Mouse (Mus musculus): ENCODE measurements around the gene Fosb. TPM values are rescaled to one million over a fixed set of nuclear protein-coding genes. Genes with fewer than 3 reads are reported as not detected.

Gene Fosb
- total RNA-seq, 2 experiments from 2014 or later: 0.43 to 0.64 TPM

Other genes with a start within 250 kb of the Fosb start
- 10 to 100 TPM; 22.4 to 22.7 TPM for gene Dmwd, start 233.8 kb downstream of the Fosb start, total RNA-seq (2021)
- 100 to 1,000 TPM; 315 to 350 TPM for gene Dmpk, start 226.2 kb downstream of the Fosb start, total RNA-seq (2021)
- 1 to 10 TPM; 2.0 to 2.7 TPM for gene Six5, start 215.5 kb downstream of the Fosb start, total RNA-seq (2021)
- gene Gm4969, start 191.7 kb downstream of the Fosb start, total RNA-seq (2021): not detected
- 1 to 10 TPM; 2.9 TPM for gene Fbxo46, start 190.2 kb downstream of the Fosb start, total RNA-seq (2021)
- gene Qpctl, start 160.8 kb downstream of the Fosb start, total RNA-seq (2021): 1 to 10 TPM; 2.3 to 2.5 TPM
- 10 to 100 TPM; 48.2 to 50.0 TPM for gene Snrpd2, start 160.3 kb downstream of the Fosb start, total RNA-seq (2021)
- not detected for gene Gipr, start 143.9 kb downstream of the Fosb start, total RNA-seq (2021)
- gene Eml2, start 133.6 kb downstream of the Fosb start, total RNA-seq (2021): 1 to 10 TPM; 8.4 to 9.4 TPM
- 1 to 10 TPM; 1.7 to 2.4 TPM for gene Gpr4, start 97.5 kb downstream of the Fosb start, total RNA-seq (2021)
- 10 to 100 TPM; 39.4 to 41.3 TPM for gene Opa3, start 81.7 kb downstream of the Fosb start, total RNA-seq (2021)
- gene Vasp, start 38.2 kb downstream of the Fosb start, total RNA-seq (2021): 10 to 100 TPM; 16.3 to 18.0 TPM
- gene Ppm1n, start 30.0 kb downstream of the Fosb start, total RNA-seq (2021): not detected
- 100 to 1,000 TPM; 943 to 950 TPM for gene Rtn2, start 27.4 kb downstream of the Fosb start, total RNA-seq (2021)
- gene Ercc1, start 34.7 kb upstream of the Fosb start, total RNA-seq (2021): 10 to 100 TPM; 21.5 to 25.4 TPM
- gene Cd3eap, start 49.4 kb upstream of the Fosb start, total RNA-seq (2021): 10 to 100 TPM in 1 of 2 experiments, 1 to 10 TPM in 1; 8.5 to 10.1 TPM
- 1 to 10 TPM; 2.6 TPM for gene Ppp1r13l, start 49.7 kb upstream of the Fosb start, total RNA-seq (2021)
- 1 to 10 TPM; 7.8 to 8.8 TPM for gene Ercc2, start 72.0 kb upstream of the Fosb start, total RNA-seq (2021)
- under 1 TPM in 1 of 2 experiments, not detected in 1; 0.43 TPM for gene Klc3, start 94.1 kb upstream of the Fosb start, total RNA-seq (2021)
- over 10,000 TPM; 37,777 to 44,473 TPM for gene Ckm, start 94.7 kb upstream of the Fosb start, total RNA-seq (2021)
- 10 to 100 TPM; 13.2 to 13.8 TPM for gene Mark4, start 148.8 kb upstream of the Fosb start, total RNA-seq (2021)
- gene Exoc3l2, start 153.3 kb upstream of the Fosb start, total RNA-seq (2021): under 1 TPM; 0.56 to 0.67 TPM
- gene Bloc1s3, start 198.3 kb upstream of the Fosb start, total RNA-seq (2021): 1 to 10 TPM; 1.7 to 1.9 TPM
- 10 to 100 TPM in 1 of 2 experiments, 1 to 10 TPM in 1; 8.8 to 10.6 TPM for gene Trappc6a, start 198.3 kb upstream of the Fosb start, total RNA-seq (2021)
- not detected for gene Nkpd1, start 207.8 kb upstream of the Fosb start, total RNA-seq (2021)

Data from gastrocnemius, postnatal 25 days (tissue).